Mouse (Mus musculus) neural tube, embryonic 11.5 days (tissue): ENCODE data around the gene Map4k2. TPM values are rescaled to one million over a fixed set of nuclear protein-coding genes. Genes with fewer than 3 reads are reported as not detected.

Experiments
- ATAC-seq: fragments of 200-750 bp; cut with Nextera tagmentation; 2 replicates; pipeline ENCODE4 v1.8.0; 2017; ENCODE audit warnings: moderate number of reproducible peaks, mild to moderate bottlenecking, moderate TSS enrichment, moderate library complexity; ENCODE audit not compliant: insufficient read depth, low FRiP score, low TSS enrichment
- DNase-seq: peaks from one replicate; pipeline ENCODE4 v3.0.0-alpha.2; 2015; ENCODE audit warnings: low spot score
- H3K27ac ChIP-seq: fragments of 300-500 bp; sonication (generic); 2 replicates; pipeline ENCODE4 v1.5.1; 2014; ENCODE audit warnings: low read depth, mild to moderate bottlenecking, low read length
- H3K27me3 ChIP-seq: fragments of 300-500 bp; sonication (generic); 2 replicates; pipeline ENCODE4 v1.6.1; 2014; ENCODE audit warnings: mild to moderate bottlenecking, low read length, mixed read lengths; ENCODE audit not compliant: control insufficient read depth, insufficient read depth
- H3K36me3 ChIP-seq: fragments of 300-500 bp; sonication (generic); 2 replicates; pipeline ENCODE4 v1.6.1; 2014; ENCODE audit warnings: mild to moderate bottlenecking, low read length, moderate library complexity, mixed read lengths; ENCODE audit not compliant: control insufficient read depth, insufficient read depth
- H3K4me1 ChIP-seq: fragments of 300-500 bp; sonication (generic); 2 replicates; pipeline ENCODE4 v1.6.1; 2014; ENCODE audit warnings: low read length, mixed read lengths; ENCODE audit not compliant: control insufficient read depth, insufficient read depth
- H3K4me2 ChIP-seq: fragments of 300-500 bp; sonication (generic); 2 replicates; pipeline ENCODE4 v1.6.1; 2014; ENCODE audit warnings: low read depth, mild to moderate bottlenecking, moderate library complexity
- H3K4me3 ChIP-seq: fragments of 300-500 bp; sonication (generic); 2 replicates; pipeline ENCODE4 v1.5.1; 2014; ENCODE audit warnings: low read depth, low read length
- H3K9ac ChIP-seq: fragments of 300-500 bp; sonication (generic); 2 replicates; pipeline ENCODE4 v1.6.1; 2014; ENCODE audit warnings: mild to moderate bottlenecking, low read length
- H3K9me3 ChIP-seq: fragments of 300-500 bp; sonication (generic); 2 replicates; pipeline ENCODE4 v1.6.1; 2016; ENCODE audit warnings: low read length; ENCODE audit not compliant: control insufficient read depth
- WGBS: fragments of 180-500 bp; shearing (Covaris S2); extraction: QIAGEN DNeasy Blood & Tissue Kit; methylation state at CpG from one replicate; pipeline ENCODE4 v1.1.7; 2014; 5-methylcytosine and 5-hydroxymethylcytosine counted together
- polyA plus RNA-seq: library from polyadenylated mRNA; unstranded; fragments of >200 nt; fragmentation: Nextera tagmentation; extraction: Ambion mirVana; gene quantifications from 2 replicates; pipeline ENCODE4 v1.2.1, GENCODE M21; 2014

Map4k2 gene
- polyA plus RNA-seq: 10.0 and 13.6 TPM in 2 replicates

- peak within 1 kb of the TSS; percentile 79 for H3K4me2 ChIP-seq
- H3K9me3 ChIP-seq: no peaks in the 10 kb centered on the region
- H3K9ac ChIP-seq: peak within 1 kb of the TSS; percentile 62
- WGBS: 13% methylated on average over 39 of the region's 72 CpGs
- ATAC-seq (peak; percentile 83), DNase-seq (peak; percentile 81)
- H3K27me3 ChIP-seq: no peaks in the 10 kb centered on the region
- H3K4me1 ChIP-seq: peaks cover 12% of the 10 kb centered on the region
- peak within 1 kb of the TSS; percentile 45 for H3K4me3 ChIP-seq
- H3K36me3 ChIP-seq: peaks cover 17% of the 10 kb centered on the region
- 0 out of 2 replicates have a peak within 1 kb of the TSS, but pooled peaks have one; percentile 34 for H3K27ac ChIP-seq
These were observed at the start of gene Map4k2 for GRCm38 (mm10) chr19:6340524-6341452. TSS of gene Map4k2 (plus strand) at chr19:6341135.

- Histone ChIP-seq H3K27ac (no peak overlapping the region), H3K27me3 (no peaks in the 10 kb centered on the region), H3K9ac (no peak overlapping the region), H3K4me2 (no peak overlapping the region), H3K4me1 (no peaks in the 10 kb centered on the region), H3K36me3 (peaks cover 28% of the 10 kb centered on the region), H3K4me3 (no peak overlapping the region), H3K9me3 (no peaks in the 10 kb centered on the region)
- ATAC-seq (no peak), DNase-seq (no peak)
- WGBS: 86% methylated on average over 5 of the region's 5 CpGs
These were observed 48.7 kb upstream of the Map4k2 start for GRCm38 (mm10) chr19:6292262-6292661.

- Histone ChIP-seq H3K4me1 (no peaks in the 10 kb centered on the region), H3K27ac (no peak overlapping the region), H3K4me2 (no peak overlapping the region), H3K27me3 (no peaks in the 10 kb centered on the region), H3K4me3 (no peak overlapping the region), H3K9ac (no peak overlapping the region), H3K36me3 (peaks cover 39% of the 10 kb centered on the region), H3K9me3 (no peaks in the 10 kb centered on the region)
- 94% methylated on average over 17 of the region's 17 CpGs for WGBS
- no peak for DNase-seq
- no peak for ATAC-seq
These were observed 46.6 kb upstream of the Map4k2 start for GRCm38 (mm10) chr19:6294301-6294700.

DNA sequence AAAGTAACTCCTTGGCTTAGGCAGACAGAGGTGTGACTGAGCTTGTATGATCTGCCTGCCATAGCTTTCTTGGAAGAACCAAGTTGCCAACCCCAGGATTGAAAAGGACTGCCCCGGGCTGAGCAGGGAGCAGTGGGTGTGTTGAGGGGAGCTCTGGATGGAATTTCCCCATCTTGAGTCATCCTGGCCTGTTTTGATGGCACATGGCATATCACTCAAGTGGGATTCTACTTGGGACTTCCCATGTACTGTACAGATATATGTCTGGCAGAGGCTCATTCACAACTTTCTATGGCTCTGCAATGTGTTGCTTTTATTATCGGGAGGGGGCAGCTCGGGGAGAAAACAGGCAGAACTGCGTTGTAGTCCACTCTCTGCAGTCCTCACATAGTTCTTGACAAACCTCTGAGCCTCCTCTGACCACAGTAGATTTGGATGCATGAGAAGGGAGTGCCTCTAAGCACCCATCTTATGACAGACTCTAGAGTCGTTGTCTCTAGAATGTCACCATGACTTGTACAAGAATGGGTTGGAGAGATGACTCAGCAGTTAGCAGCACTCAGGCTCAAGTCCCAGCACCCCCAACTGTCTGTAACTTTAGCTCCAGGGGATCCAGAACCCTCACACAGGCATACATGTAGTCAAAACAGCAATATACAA lies 44.3 kb upstream of the Map4k2 start:
- H3K9ac ChIP-seq: no peak overlapping the region
- H3K36me3 ChIP-seq: peaks cover 39% of the 10 kb centered on the region
- H3K4me3 ChIP-seq: no peak overlapping the region
- H3K4me2 ChIP-seq: no peak overlapping the region
- 93% methylated on average over 5 of the region's 5 CpGs for WGBS
- no peaks in the 10 kb centered on the region for H3K9me3 ChIP-seq
- peaks cover 4% of the 10 kb centered on the region; the same call in 1 of the 2 replicates for H3K4me1 ChIP-seq
- no peaks in the 10 kb centered on the region for H3K27me3 ChIP-seq
- DNase-seq (no peak), ATAC-seq (no peak)
- H3K27ac ChIP-seq: 0 out of 2 replicates have a peak overlapping the region, but pooled peaks have one; percentile 14

GRCm38 (mm10) chr19:6297641-6298040 lies 43.3 kb upstream of the Map4k2 start:
- Histone ChIP-seq H3K4me2 (no peak overlapping the region), H3K4me1 (peaks cover 4% of the 10 kb centered on the region; the same call in 1 of the 2 replicates), H3K27me3 (no peaks in the 10 kb centered on the region), H3K36me3 (peaks cover 39% of the 10 kb centered on the region), H3K27ac (no peak overlapping the region), H3K9me3 (no peaks in the 10 kb centered on the region), H3K4me3 (no peak overlapping the region), H3K9ac (no peak overlapping the region)
- ATAC-seq (no peak), DNase-seq (no peak)
- WGBS: 88% methylated on average over 9 of the region's 9 CpGs

- H3K9me3 ChIP-seq: no peaks in the 10 kb centered on the region
- ATAC-seq (no peak), DNase-seq (no peak)
- no peaks in the 10 kb centered on the region for H3K27me3 ChIP-seq
- no peak overlapping the region for H3K27ac ChIP-seq
- no peak overlapping the region for H3K9ac ChIP-seq
- peaks cover 4% of the 10 kb centered on the region; the same call in 1 of the 2 replicates for H3K4me1 ChIP-seq
- peaks cover 38% of the 10 kb centered on the region for H3K36me3 ChIP-seq
- WGBS: 83% methylated on average over 4 of the region's 4 CpGs
- no peak overlapping the region for H3K4me3 ChIP-seq
- H3K4me2 ChIP-seq: no peak overlapping the region
These were observed 41.9 kb upstream of the Map4k2 start for GRCm38 (mm10) chr19:6299003-6299402.

DNA sequence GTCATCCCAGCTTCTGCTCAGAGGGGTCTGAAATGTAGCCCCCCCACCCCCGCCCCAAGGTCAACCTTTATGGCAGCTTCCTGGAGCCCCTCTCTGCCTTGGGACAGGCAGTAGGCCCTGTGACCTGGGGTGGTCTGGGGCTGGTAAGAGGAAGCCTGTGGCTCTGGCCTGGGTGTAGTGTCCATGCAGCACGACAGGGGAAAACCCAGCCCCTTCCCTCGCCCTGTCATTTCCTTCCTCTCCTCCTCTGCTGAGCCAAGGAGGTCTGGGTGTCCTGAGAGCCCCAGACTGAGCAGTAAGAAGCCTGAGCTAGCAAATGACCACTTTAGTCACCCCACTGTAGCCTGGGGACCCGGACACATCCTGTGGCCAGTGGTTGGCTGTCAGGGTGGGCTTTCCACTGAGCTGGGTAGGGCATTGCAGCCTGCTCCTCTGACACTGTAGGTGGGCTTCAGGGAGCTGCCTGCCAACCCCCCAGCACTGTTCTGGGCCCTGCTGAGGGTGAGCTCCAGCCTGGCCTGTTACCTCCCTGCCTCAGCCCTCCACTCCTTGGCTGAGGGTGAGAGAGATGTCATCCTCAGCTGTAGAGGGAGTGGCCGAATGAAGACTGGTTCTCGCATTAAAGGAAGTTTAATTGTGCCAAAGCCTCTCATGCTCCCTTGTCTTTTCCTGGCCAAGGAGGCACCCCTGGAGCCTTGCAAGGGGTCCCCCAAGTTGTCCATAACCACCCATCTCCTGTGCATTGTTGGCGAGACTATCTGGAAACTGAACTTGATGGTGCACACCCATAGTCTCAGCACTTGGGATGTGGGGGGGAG lies 41.3 kb upstream of the Map4k2 start:
- H3K4me2 ChIP-seq: no peak overlapping the region
- peaks cover 32% of the 10 kb centered on the region for H3K36me3 ChIP-seq
- H3K4me3 ChIP-seq: no peak overlapping the region
- H3K9me3 ChIP-seq: no peaks in the 10 kb centered on the region
- H3K9ac ChIP-seq: no peak overlapping the region
- DNase-seq (no peak), ATAC-seq (no peak)
- H3K4me1 ChIP-seq: peaks cover 4% of the 10 kb centered on the region; the same call in 1 of the 2 replicates
- no peaks in the 10 kb centered on the region for H3K27me3 ChIP-seq
- WGBS: 82% methylated on average over 7 of the region's 7 CpGs
- no peak overlapping the region for H3K27ac ChIP-seq

DNA sequence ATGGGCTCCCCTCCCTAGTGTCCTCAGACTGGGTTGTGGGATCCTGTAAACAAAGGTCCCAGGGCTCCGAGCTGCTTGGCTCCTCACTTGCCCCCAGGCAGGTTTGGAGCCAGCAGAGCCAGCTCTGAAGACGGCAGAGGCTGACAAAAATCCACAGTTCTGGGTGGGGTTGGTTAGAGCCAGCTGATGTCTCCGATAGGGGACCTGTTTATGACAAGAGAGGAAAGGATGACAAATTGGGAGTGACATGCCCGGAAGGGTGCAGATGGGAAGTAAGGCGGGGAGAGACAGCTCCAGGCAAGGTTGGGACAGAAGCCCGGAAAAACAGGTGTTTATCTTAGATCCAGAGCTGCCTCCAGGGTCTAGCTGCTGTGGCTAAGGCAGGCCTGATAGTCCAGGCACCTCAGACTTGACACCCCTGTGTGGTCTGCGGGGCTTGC lies 40.5 kb upstream of the Map4k2 start:
- no peak overlapping the region for H3K27ac ChIP-seq

More for the DNA sequence above, 40.5 kb upstream of the Map4k2 start:
- DNase-seq (no peak), ATAC-seq (no peak)
- Histone ChIP-seq H3K4me1 (peaks cover 4% of the 10 kb centered on the region; the same call in 1 of the 2 replicates), H3K9ac (no peak overlapping the region), H3K36me3 (peaks cover 25% of the 10 kb centered on the region), H3K4me3 (no peak overlapping the region), H3K9me3 (no peaks in the 10 kb centered on the region), H3K27me3 (no peaks in the 10 kb centered on the region), H3K4me2 (no peak overlapping the region)
- WGBS: 74% methylated on average over 7 of the region's 7 CpGs
